Mouse (Mus musculus): Measurements from ENCODE around the gene Kcnq2. TPM values are rescaled to one million over a fixed set of nuclear protein-coding genes. Genes with fewer than 3 reads are reported as not detected.

The Kcnq2 gene
- polyA plus RNA-seq, 1 experiment from 2014 or later, result 1.5 TPM

DNA sequence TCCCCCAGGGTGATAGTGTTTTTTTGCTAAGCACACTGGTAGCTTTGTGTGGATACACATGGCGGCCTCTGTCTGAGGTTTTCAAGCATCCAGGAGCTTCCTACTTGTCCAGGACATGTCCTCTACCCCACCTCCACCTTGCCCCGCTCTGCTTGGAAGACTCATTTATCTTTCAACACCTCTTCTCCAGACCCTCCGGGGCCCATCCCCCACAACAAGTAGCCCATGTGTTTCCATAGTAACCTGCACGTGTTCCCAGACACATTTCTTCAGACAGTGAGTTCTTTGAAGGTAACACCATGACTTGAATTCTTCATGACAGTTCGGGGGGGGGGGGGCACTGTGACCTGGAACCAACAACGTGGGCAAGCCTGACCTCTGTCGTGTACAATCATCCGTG is 77.8 kb downstream of the Kcnq2 start:
- Histone ChIP-seq H3K27ac (no peak overlapping the region), H3K27me3 (replicated peaks) (no peaks in the 10 kb centered on the region), H3K4me1 (no peaks in the 10 kb centered on the region), H3K4me2 (no peak overlapping the region), H3K4me3 (replicated peaks) (no peak overlapping the region), H3K9me3 (no peaks in the 10 kb centered on the region), H3K9ac (no peak overlapping the region), H3K36me3 (no peaks in the 10 kb centered on the region)
- no peak for ATAC-seq (ENCODE audit: insufficient read depth, low FRiP score, low read depth)
- 40% methylated on average over 8 of the region's 8 CpGs for WGBS

DNA sequence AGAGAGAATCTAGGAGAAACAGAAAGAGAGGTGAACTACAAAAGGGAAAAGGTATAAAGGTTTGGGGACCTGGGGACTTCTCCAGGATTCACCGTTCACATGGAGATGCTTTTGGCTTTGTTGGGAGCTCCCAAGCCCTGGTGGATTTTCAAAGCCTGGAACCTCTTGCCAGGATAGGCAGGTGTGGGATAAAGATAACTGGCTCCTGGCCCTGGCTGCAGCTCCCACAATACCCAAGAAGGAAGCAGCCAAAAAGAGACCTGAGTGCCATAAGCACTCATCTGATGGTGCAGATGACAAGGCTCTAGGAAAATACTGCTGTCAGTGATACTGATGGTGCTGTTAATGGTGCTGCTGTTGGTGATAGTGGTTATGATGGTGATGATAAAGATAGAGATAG is 82.9 kb downstream of the Kcnq2 start:
- H3K27me3 ChIP-seq (replicated peaks), result no peaks in the 10 kb centered on the region
- no peak overlapping the region for H3K9ac ChIP-seq
- 78% methylated on average over 1 of the region's 1 CpGs for WGBS
- ATAC-seq (ENCODE audit: insufficient read depth, low FRiP score, low read depth), result no peak
- no peaks in the 10 kb centered on the region for H3K4me1 ChIP-seq
- H3K27ac ChIP-seq, result no peak overlapping the region
- H3K36me3 ChIP-seq, result no peaks in the 10 kb centered on the region
- no peak overlapping the region for H3K4me2 ChIP-seq
- H3K4me3 ChIP-seq (replicated peaks), result no peak overlapping the region
- no peaks in the 10 kb centered on the region for H3K9me3 ChIP-seq

DNA sequence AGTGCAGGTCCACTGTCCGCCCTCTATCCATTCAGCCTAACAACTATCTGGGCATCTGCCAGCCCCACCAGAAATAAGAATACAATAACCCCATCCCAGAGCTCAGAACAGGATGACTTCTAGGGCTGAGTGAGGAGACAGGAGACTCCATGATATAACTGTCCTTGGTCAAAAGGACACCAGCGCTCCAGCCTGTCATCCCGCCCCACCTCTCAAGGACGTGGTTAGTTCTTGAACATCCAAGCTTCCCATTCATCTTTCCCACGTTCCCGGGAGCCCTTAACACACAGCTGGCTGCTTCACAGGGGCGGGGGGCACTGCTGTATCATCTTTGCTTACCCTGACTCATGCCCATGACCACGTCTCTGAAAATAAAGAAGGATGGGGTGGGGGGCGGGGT is 86.1 kb downstream of the Kcnq2 start:
- Histone ChIP-seq H3K4me1 (no peaks in the 10 kb centered on the region), H3K9ac (no peak overlapping the region), H3K4me2 (no peak overlapping the region), H3K27ac (no peak overlapping the region), H3K36me3 (no peaks in the 10 kb centered on the region), H3K27me3 (replicated peaks) (no peaks in the 10 kb centered on the region), H3K4me3 (replicated peaks) (no peak overlapping the region), H3K9me3 (no peaks in the 10 kb centered on the region)
- 74% methylated on average over 9 of the region's 9 CpGs for WGBS
- ATAC-seq (ENCODE audit: insufficient read depth, low FRiP score, low read depth), result no peak

DNA sequence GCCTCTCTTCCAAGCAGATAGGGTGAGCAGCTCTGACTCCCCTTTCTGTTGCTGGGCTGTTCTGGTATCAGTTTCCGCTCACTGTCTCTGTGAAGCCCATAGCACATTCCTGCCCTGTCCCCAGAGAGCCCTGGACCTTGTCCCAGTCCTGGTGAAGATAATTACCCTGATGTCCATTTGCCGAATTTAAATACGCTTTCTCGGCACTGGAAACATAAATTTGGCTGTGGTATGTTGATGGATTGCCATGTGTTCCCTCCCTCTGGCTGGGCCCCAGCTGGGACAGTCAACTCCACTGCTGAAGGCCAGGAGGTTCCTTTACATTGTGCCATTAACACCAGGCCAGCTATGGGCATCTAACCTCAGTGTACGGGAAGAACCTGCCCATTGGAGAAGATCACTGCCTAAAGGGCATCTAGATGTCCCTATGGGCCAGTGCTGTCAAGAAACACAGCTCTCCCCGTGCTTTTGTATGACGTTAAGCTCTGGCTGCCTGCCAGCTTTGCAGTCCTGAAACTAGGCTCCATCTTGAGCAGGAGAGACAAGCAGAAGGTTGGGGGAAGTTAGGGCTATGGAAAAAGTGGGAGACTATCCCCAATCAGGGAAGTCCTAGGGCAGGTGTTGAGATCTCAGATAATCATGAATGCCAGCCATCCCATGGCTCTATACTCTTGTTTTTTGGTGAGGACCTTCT is 86.7 kb downstream of the Kcnq2 start:
- 49% methylated on average over 7 of the region's 7 CpGs for WGBS
- ATAC-seq (ENCODE audit: insufficient read depth, low FRiP score, low read depth), result no peak
- 0 out of 2 replicates have a peak, but pooled peaks cover under 1% of the 10 kb centered on the region for H3K27me3 ChIP-seq (replicated peaks)

DNA sequence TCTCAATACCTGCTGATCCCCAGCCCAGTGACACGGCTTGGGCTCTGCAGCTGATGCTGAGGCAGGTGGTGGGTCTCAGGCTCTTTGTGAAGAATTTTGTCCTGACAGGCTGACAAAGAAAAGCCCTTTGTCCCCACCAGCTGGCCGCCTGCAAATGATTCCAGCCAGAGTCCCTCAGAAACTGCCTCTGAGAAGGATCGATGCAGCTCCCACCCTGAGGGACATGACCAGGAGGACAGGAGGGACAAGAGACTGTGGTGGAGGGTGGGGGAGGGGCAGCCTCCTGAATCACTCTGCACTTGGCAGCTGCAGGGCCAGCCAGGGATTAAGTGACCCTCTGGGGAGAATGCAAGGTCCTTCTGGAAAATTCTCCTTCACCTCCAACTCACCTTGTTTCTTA is 91.1 kb downstream of the Kcnq2 start:
- 16% methylated on average over 3 of the region's 3 CpGs for WGBS
- H3K9me3 ChIP-seq, result no peaks in the 10 kb centered on the region
- peaks cover 30% of the 10 kb centered on the region for H3K27me3 ChIP-seq (replicated peaks)
- H3K4me2 ChIP-seq, result no peak overlapping the region
- H3K27ac ChIP-seq, result peak overlapping the region; percentile 31; the same call in 1 of the 2 replicates
- H3K4me3 ChIP-seq (replicated peaks), result no peak overlapping the region
- ATAC-seq (ENCODE audit: insufficient read depth, low FRiP score, low read depth), result 0 out of 2 replicates have a peak, but pooled peaks have one; percentile 1
- no peaks in the 10 kb centered on the region for H3K36me3 ChIP-seq
- H3K4me1 ChIP-seq, result peaks cover 15% of the 10 kb centered on the region; the same call in 1 of the 2 replicates
- no peak overlapping the region for H3K9ac ChIP-seq

More for the DNA sequence above, 86.7 kb downstream of the Kcnq2 start:
- no peak overlapping the region for H3K27ac ChIP-seq
- no peaks in the 10 kb centered on the region for H3K36me3 ChIP-seq
- no peak overlapping the region for H3K9ac ChIP-seq
- H3K4me1 ChIP-seq, result 0 out of 2 replicates have a peak, but pooled peaks cover under 1% of the 10 kb centered on the region
- no peak overlapping the region for H3K4me2 ChIP-seq
- H3K9me3 ChIP-seq, result no peaks in the 10 kb centered on the region
- H3K4me3 ChIP-seq (replicated peaks), result no peak overlapping the region

DNA sequence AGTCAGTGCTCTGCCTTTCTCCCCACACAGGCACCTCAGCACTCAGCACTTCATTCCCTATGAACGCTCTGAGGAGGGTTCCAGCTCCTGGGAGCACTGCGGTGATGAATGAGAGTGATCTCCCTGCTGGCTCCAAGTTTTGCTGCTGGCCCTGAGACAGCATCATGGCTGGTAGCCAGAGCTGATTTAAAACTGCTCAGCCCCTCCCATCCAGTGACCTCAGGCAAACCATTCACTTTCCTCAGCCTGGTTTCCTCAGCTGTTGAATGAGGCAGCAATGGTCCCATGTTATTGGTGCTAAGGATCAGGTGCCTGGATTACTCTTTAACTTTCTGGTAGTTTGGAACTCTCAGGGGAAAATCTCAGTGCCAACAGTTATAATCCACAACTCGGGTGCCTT is 91.7 kb downstream of the Kcnq2 start, which contains the start of gene Chrna4:
Gene Chrna4 (minus strand): TSS at position 110 of the 400 bp plus-strand sequence.
- Histone ChIP-seq H3K9me3 (no peaks in the 10 kb centered on the region), H3K9ac (no peak within 1 kb of the TSS), H3K4me1 (peaks cover 18% of the 10 kb centered on the region; the same call in 1 of the 2 replicates), H3K4me3 (replicated peaks) (no peak within 1 kb of the TSS), H3K36me3 (no peaks in the 10 kb centered on the region), H3K27ac (peak within 1 kb of the TSS; percentile 31; the same call in 1 of the 2 replicates), H3K27me3 (replicated peaks) (peaks cover 34% of the 10 kb centered on the region), H3K4me2 (no peak within 1 kb of the TSS)
- 48% methylated on average over 3 of the region's 3 CpGs for WGBS
- ATAC-seq (ENCODE audit: insufficient read depth, low FRiP score, low read depth), result 0 out of 2 replicates have a peak, but pooled peaks have one; percentile 20

DNA sequence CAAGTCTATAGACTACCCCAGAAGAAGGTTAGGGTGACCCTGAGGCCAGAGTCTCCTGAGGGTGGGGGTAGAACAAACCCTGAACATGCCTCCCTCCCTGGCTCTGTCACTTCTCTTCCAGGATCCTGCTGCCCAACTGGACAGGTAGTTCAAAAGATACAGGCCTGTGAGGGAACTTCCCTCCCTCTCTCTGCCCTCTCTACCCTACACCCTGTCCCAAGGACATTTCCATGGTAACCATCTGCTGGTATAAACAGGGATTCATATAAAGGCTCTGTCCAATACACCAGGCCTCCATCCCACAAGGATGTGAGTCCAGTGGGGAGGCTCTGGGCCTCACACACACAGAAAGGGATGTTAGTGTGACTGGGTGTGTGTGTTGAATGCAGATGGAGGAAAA is 92.7 kb downstream of the Kcnq2 start:
- Histone ChIP-seq H3K27ac (no peak overlapping the region), H3K9ac (no peak overlapping the region), H3K4me3 (replicated peaks) (no peak overlapping the region), H3K27me3 (replicated peaks) (peaks cover 45% of the 10 kb centered on the region), H3K36me3 (no peaks in the 10 kb centered on the region), H3K4me2 (no peak overlapping the region), H3K4me1 (peaks cover 18% of the 10 kb centered on the region; the same call in 1 of the 2 replicates), H3K9me3 (no peaks in the 10 kb centered on the region)
- no peak for ATAC-seq (ENCODE audit: insufficient read depth, low FRiP score, low read depth)

DNA sequence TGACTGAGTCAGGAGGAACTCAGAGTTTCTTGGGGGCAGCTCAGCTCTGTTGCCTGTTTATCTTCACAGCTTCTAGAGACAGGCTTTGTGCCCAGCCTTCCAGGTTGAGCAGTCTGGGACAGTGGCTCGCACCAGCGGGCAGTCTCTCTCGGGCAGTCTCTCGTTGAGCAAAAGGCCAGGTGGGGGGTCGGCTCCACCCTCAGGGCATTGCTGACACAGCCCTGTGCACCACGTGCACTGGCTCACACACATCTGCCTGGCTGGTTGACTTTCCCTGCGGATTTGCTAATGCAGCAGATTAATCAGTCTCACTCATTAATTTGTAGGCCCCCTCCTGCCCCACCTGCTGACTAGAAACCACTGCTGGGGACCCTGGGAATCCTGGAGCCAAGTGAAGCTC is 93.2 kb downstream of the Kcnq2 start:
- Histone ChIP-seq H3K27me3 (replicated peaks) (peaks cover 48% of the 10 kb centered on the region), H3K9me3 (no peaks in the 10 kb centered on the region), H3K4me1 (peaks cover 18% of the 10 kb centered on the region; the same call in 1 of the 2 replicates), H3K4me3 (replicated peaks) (no peak overlapping the region), H3K36me3 (no peaks in the 10 kb centered on the region), H3K27ac (no peak overlapping the region), H3K4me2 (no peak overlapping the region), H3K9ac (no peak overlapping the region)
- 6% methylated on average over 7 of the region's 7 CpGs for WGBS
- ATAC-seq (ENCODE audit: insufficient read depth, low FRiP score, low read depth), result no peak

DNA sequence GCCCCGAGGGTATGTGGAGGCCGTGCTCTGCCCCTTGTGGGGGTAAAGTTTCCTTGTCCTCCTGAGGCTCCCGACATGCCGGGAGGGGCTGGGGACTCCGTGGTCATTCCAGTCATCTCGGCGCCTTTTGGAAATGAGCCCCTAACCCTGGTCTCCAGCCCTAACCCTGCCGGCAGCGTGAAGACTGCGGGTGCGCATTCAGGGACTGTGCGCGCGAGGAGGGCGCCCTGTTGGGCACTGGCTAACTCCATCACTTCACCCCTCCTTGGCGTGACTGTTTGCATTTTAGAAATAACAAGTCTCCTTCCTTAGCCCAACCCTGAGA is 95.8 kb downstream of the Kcnq2 start:
- H3K27me3 ChIP-seq (replicated peaks), result peaks cover 51% of the 10 kb centered on the region
- 3% methylated on average over 16 of the region's 16 CpGs for WGBS
- H3K4me1 ChIP-seq, result peaks cover 18% of the 10 kb centered on the region; the same call in 1 of the 2 replicates
- no peaks in the 10 kb centered on the region for H3K9me3 ChIP-seq
- H3K4me3 ChIP-seq (replicated peaks), result peak overlapping the region; percentile 53
- no peak overlapping the region for H3K27ac ChIP-seq
- no peak overlapping the region; the same call in 1 of the 2 replicates for H3K9ac ChIP-seq
- H3K4me2 ChIP-seq, result peak overlapping the region; percentile 92
- no peaks in the 10 kb centered on the region for H3K36me3 ChIP-seq
- no peak for ATAC-seq (ENCODE audit: insufficient read depth, low FRiP score, low read depth)

DNA sequence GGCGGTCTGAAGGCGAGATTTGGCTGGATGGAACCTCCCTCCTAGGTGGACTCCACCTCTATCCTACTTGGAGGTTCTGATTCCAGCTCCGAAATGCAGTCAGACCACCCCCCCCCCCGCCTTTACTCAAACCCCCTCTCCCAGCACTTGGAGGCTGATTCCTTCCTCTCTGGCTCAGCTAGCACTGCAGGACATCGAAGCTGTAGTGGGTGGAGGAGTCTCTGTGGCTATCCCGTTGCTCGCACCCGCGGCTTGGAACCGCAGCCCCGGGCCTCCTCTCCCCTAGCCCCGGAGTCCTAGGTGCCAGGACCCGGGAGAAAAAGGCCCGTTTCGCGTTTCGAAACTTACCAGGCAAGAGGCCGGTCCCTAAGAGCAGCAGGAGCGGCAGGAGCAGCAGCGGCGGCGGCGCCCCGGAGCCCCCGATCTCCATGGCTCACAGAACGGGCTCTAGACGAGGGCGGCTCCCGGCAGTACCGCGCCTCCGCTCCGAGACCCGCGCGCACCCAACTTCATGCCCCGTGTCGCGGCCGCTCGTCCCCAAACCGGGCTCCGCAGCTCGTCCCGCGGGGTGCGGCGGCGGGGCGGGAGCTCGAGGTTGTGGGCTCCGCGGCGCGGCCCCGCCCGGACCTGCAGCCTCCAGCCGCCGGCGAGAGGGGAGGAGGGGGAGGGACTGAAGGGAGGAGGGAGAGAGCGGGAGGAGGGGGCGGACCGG is 96.3 kb downstream of the Kcnq2 start:
- Histone ChIP-seq H3K9me3 (no peaks in the 10 kb centered on the region), H3K36me3 (no peaks in the 10 kb centered on the region), H3K4me1 (peaks cover 18% of the 10 kb centered on the region; the same call in 1 of the 2 replicates), H3K9ac (peak overlapping the region; percentile 42), H3K27me3 (replicated peaks) (peaks cover 51% of the 10 kb centered on the region), H3K4me3 (replicated peaks) (peak overlapping the region; percentile 53), H3K27ac (no peak overlapping the region), H3K4me2 (peak overlapping the region; percentile 92)
- WGBS, result 1% methylated on average over 63 of the region's 63 CpGs
- ATAC-seq (ENCODE audit: insufficient read depth, low FRiP score, low read depth), result no peak

DNA sequence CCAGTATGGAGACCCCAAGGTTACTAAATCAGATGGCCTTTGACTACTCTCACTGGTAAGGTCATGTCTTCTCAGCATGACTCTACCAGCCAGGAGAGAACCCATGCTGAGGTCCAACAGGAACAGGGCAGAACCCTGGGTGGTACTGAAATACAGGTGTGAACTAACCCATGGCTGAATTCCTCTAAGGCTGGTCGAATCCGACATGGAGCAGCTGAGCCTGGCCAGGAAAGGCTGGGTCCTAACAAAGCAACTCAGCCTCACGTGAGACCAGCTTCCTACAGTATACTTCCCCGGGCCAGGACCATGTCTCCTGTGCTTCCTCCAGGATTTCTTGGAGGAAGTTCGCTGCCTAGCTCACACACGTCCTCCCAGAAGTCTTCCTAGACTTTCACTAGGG is 98.5 kb downstream of the Kcnq2 start:
- Histone ChIP-seq H3K9ac (no peak overlapping the region), H3K4me3 (replicated peaks) (no peak overlapping the region), H3K4me2 (no peak overlapping the region), H3K4me1 (peaks cover 5% of the 10 kb centered on the region; the same call in 1 of the 2 replicates), H3K27me3 (replicated peaks) (peaks cover 46% of the 10 kb centered on the region), H3K27ac (no peak overlapping the region), H3K9me3 (no peaks in the 10 kb centered on the region), H3K36me3 (no peaks in the 10 kb centered on the region)
- no peak for ATAC-seq (ENCODE audit: insufficient read depth, low FRiP score, low read depth)
- 62% methylated on average over 6 of the region's 6 CpGs for WGBS

DNA sequence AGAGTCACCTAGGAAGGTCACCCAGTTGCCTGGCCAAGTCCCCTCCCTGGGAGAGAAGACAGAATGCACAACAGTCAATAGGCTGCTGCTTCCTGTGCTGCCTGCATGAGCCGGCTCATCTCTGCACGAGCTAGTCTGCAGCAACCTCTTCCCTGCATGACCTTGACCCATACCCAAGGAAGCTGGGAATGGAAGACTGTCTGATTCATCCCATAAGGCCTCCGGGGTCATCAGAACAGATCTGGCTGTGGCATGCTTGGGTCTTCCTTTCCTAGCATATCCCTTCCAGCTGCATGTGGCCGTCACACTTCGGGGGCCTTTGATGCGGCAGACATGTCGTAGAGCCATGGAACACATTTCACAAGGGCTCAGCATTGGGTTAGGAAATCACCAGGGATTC is 99.9 kb downstream of the Kcnq2 start:
- Histone ChIP-seq H3K9me3 (no peaks in the 10 kb centered on the region), H3K27ac (no peak overlapping the region), H3K4me3 (replicated peaks) (no peak overlapping the region), H3K9ac (no peak overlapping the region), H3K4me1 (peaks cover 5% of the 10 kb centered on the region; the same call in 1 of the 2 replicates), H3K36me3 (no peaks in the 10 kb centered on the region), H3K4me2 (no peak overlapping the region), H3K27me3 (replicated peaks) (peaks cover 34% of the 10 kb centered on the region)
- ATAC-seq (ENCODE audit: insufficient read depth, low FRiP score, low read depth), result no peak
- 76% methylated on average over 7 of the region's 7 CpGs for WGBS
